Mouse (Mus musculus): ENCODE data around the gene Ccdc125. TPM values are rescaled to one million over a fixed set of nuclear protein-coding genes. Genes with fewer than 3 reads are reported as not detected.

The Ccdc125 gene
- 1 to 10 TPM in 2 of 4 experiments, under 1 TPM in 2; 0.67 to 1.6 (median 0.98) TPM for total RNA-seq (2022)

- no peak for DNase-seq
Observed at GRCm38 (mm10) chr13:100669291-100670022, at the start of gene Ccdc125. Ccdc125 (plus strand) TSS chr13:100669717.

DNA sequence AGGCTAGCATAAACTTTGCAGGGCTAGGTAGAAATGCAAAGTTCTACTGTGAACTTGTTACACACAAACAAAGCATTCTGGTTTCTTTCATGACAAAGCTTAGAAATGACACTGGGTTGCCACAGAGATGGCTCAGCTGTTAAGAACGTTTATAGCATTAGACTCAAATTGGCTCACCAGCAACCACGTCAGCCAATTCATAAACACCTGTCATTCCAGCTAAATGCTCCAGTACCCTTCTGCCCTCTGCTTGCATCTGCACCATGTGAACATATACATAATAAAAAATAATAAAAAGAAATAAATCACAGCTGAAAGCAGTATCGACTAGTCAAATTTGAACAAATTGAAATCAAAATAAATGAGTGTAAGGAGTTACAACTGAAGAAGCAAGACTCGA is 47.3 kb upstream of the Ccdc125 start:
- no peak for DNase-seq

GRCm38 (mm10) chr13:100634106-100634691 is 35.3 kb upstream of the Ccdc125 start:
- DNase-seq, result no peak

- no peak for DNase-seq
Observed at GRCm38 (mm10) chr13:100642471-100643209, 26.9 kb upstream of the Ccdc125 start.

- DNase-seq, result no peak
Observed at GRCm38 (mm10) chr13:100648223-100648622, 21.3 kb upstream of the Ccdc125 start.

- peak; percentile 91 for DNase-seq
Observed at GRCm38 (mm10) chr13:100650550-100651438, 18.7 kb upstream of the Ccdc125 start, which contains the start of the genes Ak6 and Rad17. Ak6 (plus strand) TSS chr13:100650979. Rad17 (minus strand) TSS chr13:100651051.

GRCm38 (mm10) chr13:100651439-100652186 is 17.9 kb upstream of the Ccdc125 start, which contains the start of gene Taf9:
Taf9 (plus strand) TSS chr13:100651579.
- no peak for DNase-seq

- no peak for DNase-seq
Observed at GRCm38 (mm10) chr13:100658091-100658490, 11.4 kb upstream of the Ccdc125 start.

GRCm38 (mm10) chr13:100659864-100660456 is 9.6 kb upstream of the Ccdc125 start:
- no peak for DNase-seq

GRCm38 (mm10) chr13:100670181-100670741 is 744 bp downstream of the Ccdc125 start:
- DNase-seq, result no peak

- DNase-seq, result no peak
Observed at GRCm38 (mm10) chr13:100675936-100676635, 6.6 kb downstream of the Ccdc125 start.

- no peak for DNase-seq
Observed at GRCm38 (mm10) chr13:100681615-100682014, 12.1 kb downstream of the Ccdc125 start.

GRCm38 (mm10) chr13:100682837-100683236 is 13.3 kb downstream of the Ccdc125 start:
- DNase-seq, result no peak

DNA sequence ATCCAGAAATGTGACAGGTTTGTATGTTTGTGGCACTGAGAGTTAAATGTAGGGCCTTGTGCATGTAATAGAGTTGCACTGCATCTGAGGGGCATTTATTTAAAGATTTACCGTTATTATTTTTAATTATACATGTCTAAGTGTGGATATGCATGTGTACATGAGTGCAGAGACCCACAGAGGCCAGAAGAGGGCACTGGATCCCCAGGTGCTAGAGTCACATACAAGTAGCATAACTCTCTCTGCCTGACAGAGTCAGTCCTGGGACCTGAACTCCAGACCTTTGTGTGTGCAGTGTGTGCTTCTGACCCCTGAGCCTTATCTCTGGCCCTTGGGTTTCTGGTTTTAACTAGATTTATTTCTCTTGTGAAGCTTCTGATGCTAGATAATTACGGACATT is 14.8 kb downstream of the Ccdc125 start:
- no peak for DNase-seq

DNA sequence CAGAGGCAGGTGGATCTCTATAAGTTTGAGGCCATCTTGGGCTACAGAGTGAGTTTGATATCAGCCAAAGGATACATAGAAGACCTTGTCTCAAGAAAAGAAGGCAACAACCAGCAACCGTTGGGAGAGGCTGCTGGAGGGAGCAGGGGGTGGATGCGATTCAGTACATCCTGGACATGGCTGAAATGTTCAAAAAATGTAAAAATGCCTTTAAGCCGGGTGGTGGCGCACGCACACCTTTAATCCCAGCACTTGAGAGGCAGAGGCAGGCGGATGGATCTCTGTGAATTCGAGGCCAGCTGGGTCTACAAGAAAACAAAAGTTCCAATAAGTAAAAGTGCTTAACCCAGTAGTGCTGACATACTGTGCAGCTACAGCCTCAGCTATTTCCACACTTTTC is 18.0 kb downstream of the Ccdc125 start:
- DNase-seq, result no peak

DNA sequence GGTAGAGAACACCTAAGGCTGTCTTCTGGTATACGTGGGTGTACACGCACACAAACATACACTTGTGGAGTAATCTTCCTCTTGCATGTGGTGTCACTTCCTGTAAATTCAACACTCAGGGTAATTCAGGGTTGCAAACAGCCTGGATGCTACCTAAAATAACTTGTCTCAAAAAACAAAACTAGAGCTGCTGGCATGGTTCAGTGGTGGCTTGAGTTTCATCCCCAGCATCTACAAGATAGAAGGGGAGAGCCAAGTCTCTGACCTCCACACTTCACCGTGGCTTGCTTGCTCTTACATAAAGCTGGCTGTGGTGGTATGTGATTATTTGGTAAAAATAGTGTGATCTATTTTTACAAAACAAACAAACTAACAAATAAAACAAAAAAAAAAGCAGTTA is 28.0 kb downstream of the Ccdc125 start:
- DNase-seq, result no peak

GRCm38 (mm10) chr13:100698866-100699265 is 29.3 kb downstream of the Ccdc125 start:
- no peak for DNase-seq

- no peak for DNase-seq
Observed at GRCm38 (mm10) chr13:100703468-100703867, 34.0 kb downstream of the Ccdc125 start.

DNA sequence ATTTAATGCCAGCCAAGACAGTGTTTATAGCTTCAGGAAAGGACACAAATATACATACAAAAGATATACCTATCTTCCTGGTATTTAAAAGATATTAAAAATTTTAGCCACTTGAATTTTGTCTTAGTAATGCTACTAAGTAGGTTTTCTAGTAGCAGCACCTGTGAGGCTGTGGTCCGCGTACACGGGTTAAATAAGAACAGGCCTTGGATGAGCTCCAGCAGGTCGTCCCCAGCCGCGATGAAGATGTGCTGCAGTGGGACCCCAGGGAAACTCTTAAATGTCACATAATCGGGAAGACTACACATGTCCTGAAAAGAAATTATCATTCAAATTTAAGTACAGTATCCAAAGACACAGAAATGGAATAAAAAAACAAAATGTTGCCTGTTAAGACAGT is 36.7 kb downstream of the Ccdc125 start:
- DNase-seq, result no peak

GRCm38 (mm10) chr13:100715467-100715866 is 46.0 kb downstream of the Ccdc125 start:
- DNase-seq, result no peak
